Mouse (Mus musculus) limb, embryonic 12.5 days (tissue): ENCODE data around the gene Map4. TPM values are rescaled to one million over a fixed set of nuclear protein-coding genes. Genes with fewer than 3 reads are reported as not detected.

ENCODE experiments used
- ATAC-seq: fragments of 200-750 bp; cut with Nextera tagmentation; 2 replicates; pipeline ENCODE4 v1.8.0; 2017; ENCODE audit warnings: low read depth, moderate TSS enrichment; ENCODE audit not compliant: insufficient number of reproducible peaks, insufficient read depth, low FRiP score, low TSS enrichment
- H3K27ac ChIP-seq: fragments of 300-500 bp; sonication (generic); 2 replicates; pipeline ENCODE4 v1.5.1; 2016; ENCODE audit warnings: mild to moderate bottlenecking, moderate library complexity
- H3K27me3 ChIP-seq: fragments of 300-500 bp; sonication (generic); 2 replicates; pipeline ENCODE4 v1.6.1; 2016; ENCODE audit warnings: mild to moderate bottlenecking, moderate library complexity
- H3K36me3 ChIP-seq: fragments of 300-500 bp; sonication (generic); 2 replicates; pipeline ENCODE4 v1.6.1; 2016; ENCODE audit warnings: mild to moderate bottlenecking, moderate library complexity
- H3K4me1 ChIP-seq: fragments of 300-500 bp; sonication (generic); replicated peaks from 2 replicates; pipeline ENCODE4 v1.6.1; 2016
- H3K4me2 ChIP-seq: fragments of 300-500 bp; sonication (generic); 2 replicates; pipeline ENCODE4 v1.6.1; 2016; ENCODE audit warnings: mild to moderate bottlenecking, moderate library complexity
- H3K4me3 ChIP-seq: fragments of 300-500 bp; sonication (generic); replicated peaks from 2 replicates; pipeline ENCODE4 v1.5.1; 2016; ENCODE audit warnings: mild to moderate bottlenecking
- H3K9ac ChIP-seq: fragments of 300-500 bp; sonication (generic); replicated peaks from 2 replicates; pipeline ENCODE4 v1.6.1; 2016; ENCODE audit warnings: mild to moderate bottlenecking, moderate library complexity
- H3K9me3 ChIP-seq: fragments of 300-500 bp; sonication (generic); 2 replicates; pipeline ENCODE4 v1.6.1; 2016; ENCODE audit warnings: mild to moderate bottlenecking, moderate library complexity
- WGBS: fragments of 180-500 bp; shearing (Covaris S2); methylation state at CpG from one replicate; pipeline ENCODE4 v1.1.7; 2016; 5-methylcytosine and 5-hydroxymethylcytosine counted together
- polyA plus RNA-seq: library from polyadenylated mRNA; unstranded; fragments of >200 nt; fragmentation: Nextera tagmentation; extraction: Ambion mirVana; gene quantifications from 2 replicates; pipeline ENCODE4 v1.2.1, GENCODE M21; 2016

Map4 gene
- 45.1 and 50.2 TPM in 2 replicates for polyA plus RNA-seq

DNA sequence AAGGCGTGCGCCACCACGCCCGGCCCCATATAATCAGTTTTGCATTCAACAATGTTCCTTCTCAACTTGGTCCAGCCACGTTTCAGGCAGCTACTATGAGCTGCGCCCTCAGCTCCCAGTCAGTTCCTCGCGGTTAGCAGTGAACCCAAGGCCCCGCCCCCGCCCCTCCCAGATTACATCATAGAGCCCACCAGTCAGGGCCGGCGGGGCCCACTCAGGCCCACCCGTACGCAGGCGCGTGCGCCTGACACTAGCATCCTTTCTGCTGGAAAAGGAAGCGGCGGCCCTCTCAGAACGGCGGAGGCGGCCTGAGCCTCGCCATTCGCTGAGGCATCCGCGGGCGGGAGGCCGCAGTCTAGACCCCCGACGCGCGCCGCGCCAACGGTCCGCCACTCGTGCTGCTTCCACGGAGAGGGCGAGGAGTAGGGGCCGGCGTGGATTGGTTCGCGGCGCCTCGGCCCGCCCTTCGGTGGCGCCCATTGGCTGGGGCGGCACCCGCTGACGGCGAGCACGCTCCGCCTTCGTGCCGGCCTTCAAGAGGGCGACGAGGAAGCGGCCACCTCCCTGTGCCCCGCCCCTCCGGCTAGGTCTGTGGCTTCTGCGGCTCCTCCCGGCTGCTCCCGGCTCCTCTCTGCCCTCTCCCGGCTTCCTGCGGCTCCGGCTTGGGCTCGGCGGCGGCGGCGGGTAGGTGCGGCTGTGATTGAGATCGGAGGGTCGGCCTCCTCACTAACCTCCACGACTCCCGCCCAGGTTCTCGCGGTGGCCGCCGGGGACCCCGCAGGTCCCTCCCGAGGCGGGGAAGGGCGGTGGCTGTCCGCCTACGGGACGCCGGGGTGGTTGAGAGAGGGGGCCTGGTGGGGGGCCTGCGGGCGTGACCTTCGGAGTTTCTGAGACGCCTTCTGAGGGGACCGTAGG is at the start of gene Map4:
TSS of gene Map4 (plus strand) at position 204 of the 915 bp plus-strand sequence.
- H3K4me3 ChIP-seq, result peak within 1 kb of the TSS; percentile 77
- H3K4me1 ChIP-seq, result peaks cover 14% of the 10 kb centered on the region
- no peaks in the 10 kb centered on the region for H3K36me3 ChIP-seq
- peak within 1 kb of the TSS; percentile 80 for H3K9ac ChIP-seq
- peak within 1 kb of the TSS; percentile 84 for H3K4me2 ChIP-seq
- under 1% methylated on average over 94 of the region's 94 CpGs for WGBS
- H3K27me3 ChIP-seq, result no peaks in the 10 kb centered on the region
- H3K9me3 ChIP-seq, result no peaks in the 10 kb centered on the region
- ATAC-seq, result peak; percentile 97
- peak within 1 kb of the TSS; percentile 96 for H3K27ac ChIP-seq

DNA sequence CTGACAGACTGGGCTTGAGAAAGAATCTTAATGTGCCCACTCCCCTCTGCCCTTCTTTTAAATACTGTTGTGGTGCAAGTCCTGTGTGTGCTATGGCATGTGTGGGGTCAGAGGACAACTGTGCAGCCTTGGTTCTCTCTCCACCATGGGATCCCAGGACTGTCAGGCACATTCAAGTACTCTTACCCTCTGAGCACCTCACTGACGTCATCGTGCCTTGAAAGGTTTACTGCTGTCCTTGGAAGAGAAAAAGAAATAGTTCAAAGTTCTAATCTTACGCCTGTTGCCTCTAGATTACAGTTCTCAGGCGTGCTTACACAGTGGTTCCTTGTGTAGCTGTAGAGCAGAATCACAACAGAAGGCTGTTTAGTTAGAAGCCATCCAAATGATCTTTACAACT is 45.0 kb upstream of the Map4 start:
- H3K4me3 ChIP-seq, result no peak overlapping the region
- no peak overlapping the region for H3K27ac ChIP-seq
- H3K9ac ChIP-seq, result no peak overlapping the region
- 87% methylated on average over 4 of the region's 4 CpGs for WGBS
- H3K9me3 ChIP-seq, result no peaks in the 10 kb centered on the region
- no peaks in the 10 kb centered on the region for H3K27me3 ChIP-seq
- H3K36me3 ChIP-seq, result peaks cover 100% of the 10 kb centered on the region
- H3K4me1 ChIP-seq, result no peaks in the 10 kb centered on the region
- H3K4me2 ChIP-seq, result no peak overlapping the region
- ATAC-seq, result no peak

DNA sequence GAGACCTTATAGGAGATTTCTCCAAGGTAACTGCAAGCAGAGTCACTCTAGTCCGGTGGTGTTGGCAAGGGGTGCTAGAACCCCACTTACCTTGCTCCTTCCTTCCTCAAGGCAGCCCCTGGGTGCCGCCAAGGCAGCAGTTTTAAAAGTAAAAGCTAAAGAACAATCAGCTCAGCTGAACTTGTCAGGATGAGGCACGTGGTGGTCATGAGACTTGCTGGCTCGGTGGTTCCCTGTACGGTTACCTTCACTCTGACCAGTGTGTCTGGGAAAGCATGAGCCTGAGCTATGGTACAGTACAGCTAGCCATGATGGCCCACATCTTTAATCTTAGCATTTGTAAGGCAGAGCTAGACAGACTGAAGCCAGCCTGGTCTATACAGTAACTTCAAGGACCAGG is 43.9 kb upstream of the Map4 start:
- Histone ChIP-seq H3K9ac (no peak overlapping the region), H3K4me3 (no peak overlapping the region), H3K4me1 (no peaks in the 10 kb centered on the region), H3K36me3 (peaks cover 100% of the 10 kb centered on the region), H3K27ac (no peak overlapping the region), H3K9me3 (no peaks in the 10 kb centered on the region), H3K4me2 (no peak overlapping the region), H3K27me3 (no peaks in the 10 kb centered on the region)
- 92% methylated on average over 5 of the region's 5 CpGs for WGBS
- ATAC-seq, result no peak

DNA sequence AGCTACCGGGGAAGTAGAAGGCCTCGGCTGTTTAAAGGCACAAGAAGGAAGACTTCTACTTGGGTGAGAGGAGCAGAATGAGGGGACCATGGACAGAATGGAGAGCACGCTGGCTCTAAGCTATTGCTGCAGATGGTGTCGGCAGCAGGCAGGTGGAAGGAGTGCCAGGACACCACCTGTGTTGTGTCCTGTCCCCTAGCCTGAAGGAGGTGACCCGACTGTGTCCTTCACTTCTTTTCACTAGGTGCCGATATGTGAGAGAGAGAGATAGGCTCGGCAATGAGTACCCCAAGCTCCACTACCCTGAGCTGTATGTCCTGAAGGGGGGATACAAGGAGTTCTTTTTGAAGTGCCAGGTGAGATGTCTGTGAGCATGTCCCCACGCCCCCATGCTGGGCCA is 39.8 kb upstream of the Map4 start:
- no peaks in the 10 kb centered on the region for H3K9me3 ChIP-seq
- H3K36me3 ChIP-seq, result peaks cover 80% of the 10 kb centered on the region
- peaks cover 4% of the 10 kb centered on the region; the same call in 1 of the 2 replicates for H3K4me1 ChIP-seq
- no peak overlapping the region for H3K9ac ChIP-seq
- no peak overlapping the region for H3K4me2 ChIP-seq
- no peak for ATAC-seq
- WGBS, result 90% methylated on average over 8 of the region's 8 CpGs
- no peak overlapping the region for H3K4me3 ChIP-seq
- no peak overlapping the region for H3K27ac ChIP-seq
- no peaks in the 10 kb centered on the region for H3K27me3 ChIP-seq

DNA sequence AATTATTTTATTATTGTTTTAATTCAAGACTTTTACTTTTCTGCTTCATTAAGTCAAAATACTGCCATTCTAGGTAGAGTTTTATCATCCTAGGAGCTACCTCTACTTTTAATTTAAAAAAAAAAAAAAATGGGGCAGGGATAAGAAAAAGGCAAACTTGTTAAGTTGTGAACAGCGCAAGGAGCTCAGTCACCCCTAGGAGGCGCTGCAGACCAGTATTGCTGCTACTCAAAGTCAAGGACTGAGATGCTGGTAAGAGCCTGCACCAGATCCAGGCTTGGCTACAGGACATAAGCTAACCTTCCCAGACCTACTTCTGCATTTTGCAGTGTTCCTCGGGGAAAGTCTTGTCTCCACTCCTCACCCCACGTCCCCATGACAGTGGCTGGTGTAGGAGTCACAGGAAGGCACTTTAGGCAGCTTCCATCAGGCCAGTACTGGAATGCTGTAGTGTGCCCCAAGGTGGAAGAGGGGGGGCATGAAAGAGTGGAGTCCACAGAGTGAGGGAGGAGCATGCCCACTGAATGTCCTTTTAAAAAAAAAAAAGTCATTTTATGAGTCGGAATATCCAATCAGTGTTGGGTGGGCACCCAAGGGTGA is 38.5 kb upstream of the Map4 start:
- H3K27me3 ChIP-seq, result no peaks in the 10 kb centered on the region
- peaks cover 72% of the 10 kb centered on the region for H3K36me3 ChIP-seq
- no peak overlapping the region for H3K9ac ChIP-seq
- no peaks in the 10 kb centered on the region for H3K9me3 ChIP-seq
- peaks cover 4% of the 10 kb centered on the region; the same call in 1 of the 2 replicates for H3K4me1 ChIP-seq
- no peak overlapping the region for H3K4me3 ChIP-seq
- no peak overlapping the region for H3K27ac ChIP-seq
- no peak overlapping the region for H3K4me2 ChIP-seq
- peak; percentile 30; the same call in 1 of the 2 replicates for ATAC-seq
- 71% methylated on average over 5 of the region's 5 CpGs for WGBS

DNA sequence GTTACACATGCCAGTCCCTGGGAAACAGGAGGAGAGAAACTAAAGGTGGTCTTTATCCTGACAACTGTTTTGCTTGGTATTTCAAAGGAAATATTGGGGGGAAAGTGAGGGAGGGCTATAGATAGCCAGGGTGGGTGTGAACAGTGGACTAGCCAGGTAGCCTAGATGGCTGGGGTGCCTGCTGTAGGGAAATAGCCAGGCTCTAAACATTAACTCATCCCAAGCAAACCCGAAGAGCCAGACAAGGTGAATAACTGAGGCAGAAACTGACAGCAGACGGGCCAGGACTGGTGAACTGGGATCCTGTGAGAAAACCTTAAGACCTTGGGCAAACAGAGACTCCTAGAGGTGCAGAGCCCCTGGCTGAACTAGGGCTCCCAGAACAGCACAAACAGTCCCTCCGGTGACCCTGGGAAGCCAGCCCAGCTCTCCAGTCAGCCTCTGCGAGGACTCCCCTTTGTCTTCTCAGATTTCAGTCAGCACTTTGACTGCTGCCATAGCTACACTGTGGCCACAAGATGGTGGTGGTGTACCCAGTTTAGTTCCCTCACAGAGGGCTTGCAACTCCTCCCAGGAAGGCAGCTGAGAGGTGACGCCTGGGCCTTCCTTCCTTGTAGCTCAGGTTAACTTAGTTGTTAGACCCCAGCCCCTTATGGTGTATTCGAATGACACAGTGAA is 36.7 kb upstream of the Map4 start:
- no peak overlapping the region for H3K9ac ChIP-seq
- 30% methylated on average over 6 of the region's 6 CpGs for WGBS

DNA sequence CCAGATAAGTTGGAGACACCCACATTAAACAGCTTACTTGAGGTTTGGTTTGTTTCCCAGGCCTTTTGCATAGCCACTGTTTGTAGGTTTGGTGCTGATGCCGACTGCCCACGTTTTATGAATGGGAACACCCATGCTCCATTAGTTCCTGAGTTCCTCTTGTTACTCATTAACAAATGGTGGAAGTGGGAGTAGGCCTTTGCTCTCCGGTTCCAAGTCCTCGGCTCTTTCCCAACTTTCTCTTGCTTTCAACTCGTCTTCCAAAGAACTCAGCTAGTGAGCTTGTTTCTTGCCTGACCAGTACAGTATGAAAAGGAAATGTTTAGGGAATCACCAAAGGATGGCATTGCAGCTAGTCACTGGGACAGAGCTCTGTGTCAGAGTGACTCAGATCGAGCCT is 35.7 kb upstream of the Map4 start:
- Histone ChIP-seq H3K27ac (no peak overlapping the region), H3K27me3 (no peaks in the 10 kb centered on the region)

More for the DNA sequence above, 36.7 kb upstream of the Map4 start:
- Histone ChIP-seq H3K4me3 (no peak overlapping the region), H3K36me3 (peaks cover 54% of the 10 kb centered on the region), H3K4me2 (no peak overlapping the region), H3K27ac (peak overlapping the region; percentile 81), H3K27me3 (no peaks in the 10 kb centered on the region), H3K9me3 (no peaks in the 10 kb centered on the region), H3K4me1 (peaks cover 4% of the 10 kb centered on the region; the same call in 1 of the 2 replicates)
- peak; percentile 84 for ATAC-seq

DNA sequence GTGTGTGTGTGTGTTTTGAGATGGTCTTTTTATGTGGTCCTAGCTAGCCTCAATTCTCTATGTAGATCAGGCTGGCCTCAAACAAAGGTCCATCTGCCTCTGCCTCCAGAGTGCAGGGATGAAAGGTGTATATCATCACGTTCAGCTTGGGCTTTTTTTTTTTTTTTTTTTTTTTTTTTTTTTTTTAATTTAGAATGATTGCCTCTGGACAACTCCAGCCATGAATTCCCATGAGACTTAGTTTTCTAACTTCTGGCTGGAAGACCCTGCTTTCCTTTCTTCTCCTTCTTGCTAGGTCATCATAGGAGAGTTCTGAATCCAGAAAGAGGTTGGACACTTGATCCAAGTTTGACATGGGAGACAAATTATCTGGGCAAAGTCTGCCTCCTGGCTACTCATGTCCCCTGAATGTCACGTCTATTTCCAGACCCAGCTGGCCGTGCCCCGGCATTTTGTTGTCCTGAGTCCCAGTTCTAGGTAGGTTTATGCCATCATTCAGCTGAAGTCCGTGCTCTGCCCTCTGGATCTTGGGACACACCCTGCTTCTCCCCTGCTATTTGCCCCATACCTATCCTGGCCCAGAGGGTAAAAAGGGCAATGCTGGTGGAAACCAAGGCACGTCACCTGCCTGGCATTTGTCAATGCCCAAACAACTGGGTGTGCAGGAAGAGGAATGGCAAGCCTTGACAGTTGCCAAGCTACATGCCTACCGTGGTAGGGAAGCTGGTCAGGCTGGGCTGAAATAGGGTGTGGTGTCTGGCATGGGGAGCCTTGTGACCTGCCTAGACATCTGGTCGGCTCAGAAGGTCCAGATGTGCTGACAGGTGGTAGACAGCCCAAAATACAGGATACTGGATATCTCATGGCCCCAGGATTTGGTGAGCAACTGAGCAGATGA is 34.8 kb upstream of the Map4 start:
- Histone ChIP-seq H3K27me3 (no peaks in the 10 kb centered on the region), H3K4me2 (no peak overlapping the region), H3K9me3 (no peaks in the 10 kb centered on the region), H3K36me3 (peaks cover 35% of the 10 kb centered on the region), H3K4me3 (no peak overlapping the region), H3K4me1 (peaks cover 4% of the 10 kb centered on the region; the same call in 1 of the 2 replicates), H3K27ac (no peak overlapping the region), H3K9ac (no peak overlapping the region)
- ATAC-seq, result no peak
- 78% methylated on average over 8 of the region's 8 CpGs for WGBS

More for the DNA sequence above, 35.7 kb upstream of the Map4 start:
- no peak overlapping the region for H3K4me2 ChIP-seq
- peaks cover 44% of the 10 kb centered on the region for H3K36me3 ChIP-seq
- H3K4me1 ChIP-seq, result peaks cover 4% of the 10 kb centered on the region; the same call in 1 of the 2 replicates
- no peaks in the 10 kb centered on the region for H3K9me3 ChIP-seq
- no peak overlapping the region for H3K9ac ChIP-seq
- no peak overlapping the region for H3K4me3 ChIP-seq
- ATAC-seq, result no peak
- 86% methylated on average over 6 of the region's 6 CpGs for WGBS

DNA sequence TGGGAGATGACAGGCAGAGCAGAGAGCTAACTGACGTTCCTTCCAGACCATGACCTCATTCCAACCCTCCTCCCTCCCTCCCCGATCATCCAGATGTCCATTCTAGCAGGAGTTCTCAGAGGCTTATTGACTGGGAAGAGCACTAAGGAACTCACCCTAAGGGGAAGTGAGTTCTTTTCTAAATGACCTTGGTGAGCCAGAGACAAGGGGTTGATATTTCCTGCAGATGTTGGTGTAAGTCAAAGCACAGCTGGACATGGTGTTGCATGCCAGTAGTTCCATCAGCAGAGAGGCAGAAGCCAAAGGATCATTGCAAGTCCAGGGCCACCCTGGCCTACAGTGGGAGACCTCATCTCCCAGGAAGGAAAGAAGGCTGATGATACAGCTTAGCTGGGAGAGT is 33.2 kb upstream of the Map4 start:
- no peak for ATAC-seq

DNA sequence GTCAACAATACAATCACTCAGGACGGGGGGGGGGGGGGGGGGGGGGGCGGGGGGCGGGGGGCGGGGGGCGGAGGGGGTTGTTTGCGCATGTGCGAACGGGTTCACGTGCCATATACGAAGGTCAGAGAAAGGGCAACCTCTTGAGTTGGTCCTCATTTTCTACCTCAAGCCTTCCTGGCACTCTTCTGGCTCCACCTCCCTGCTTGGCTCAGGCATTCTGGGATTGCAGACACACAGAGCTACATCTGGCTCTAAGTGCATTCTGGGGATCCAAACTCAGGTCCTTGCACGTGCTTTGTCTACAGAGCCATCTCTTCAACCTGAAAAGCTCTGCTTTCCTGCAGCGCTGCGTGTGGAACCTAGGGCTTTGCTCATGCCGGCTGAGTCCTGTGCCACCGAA is 31.9 kb upstream of the Map4 start:
- Histone ChIP-seq H3K27ac (no peak overlapping the region), H3K27me3 (no peaks in the 10 kb centered on the region)
- WGBS, result 71% methylated on average over 10 of the region's 15 CpGs

More for the DNA sequence above, 33.2 kb upstream of the Map4 start:
- Histone ChIP-seq H3K4me2 (no peak overlapping the region), H3K27ac (no peak overlapping the region), H3K9ac (no peak overlapping the region), H3K9me3 (no peaks in the 10 kb centered on the region), H3K27me3 (no peaks in the 10 kb centered on the region), H3K4me1 (peaks cover 4% of the 10 kb centered on the region; the same call in 1 of the 2 replicates), H3K36me3 (peaks cover 20% of the 10 kb centered on the region), H3K4me3 (no peak overlapping the region)
- 39% methylated on average over 2 of the region's 2 CpGs for WGBS

More for the DNA sequence above, 31.9 kb upstream of the Map4 start:
- peaks cover 7% of the 10 kb centered on the region for H3K36me3 ChIP-seq
- no peak overlapping the region for H3K9ac ChIP-seq
- H3K4me2 ChIP-seq, result no peak overlapping the region
- no peaks in the 10 kb centered on the region for H3K9me3 ChIP-seq
- H3K4me3 ChIP-seq, result no peak overlapping the region
- ATAC-seq, result no peak
- peaks cover under 1% of the 10 kb centered on the region; the same call in 1 of the 2 replicates for H3K4me1 ChIP-seq
